Mouse (Mus musculus) MEL (cell line): Measurements from ENCODE around the gene Gorab.

Experiments
- CHD2 ChIP-seq: IDR thresholded peaks from 2 replicates; pipeline ENCODE4 v1.6.1; 2011; ENCODE audit warnings: low read length, improper control_type of control experiment
- CTCF ChIP-seq, 3 experiments: IDR thresholded peaks in 2 of 3; conservative IDR thresholded peaks in 1 of 3; 2 replicates each; pipeline ENCODE4 v1.5.1; 2011 to 2012; ENCODE audit warnings: low read length in 3 of 3, low read depth in 2 of 3, mild to moderate bottlenecking in 2 of 3, improper control_type of control experiment in 1 of 3, inconsistent platforms in 1 of 3, mixed read lengths in 1 of 3, moderate library complexity in 1 of 3; ENCODE audit not compliant: control insufficient read depth in 1 of 3, insufficient read depth in 1 of 3, poor library complexity in 1 of 3, severe bottlenecking in 1 of 3
- ELF1 ChIP-seq: IDR thresholded peaks from 2 replicates; pipeline ENCODE4 v1.6.1; 2014; ENCODE audit warnings: low read depth, mild to moderate bottlenecking, inconsistent platforms, low read length, improper control_type of control experiment, moderate library complexity
- EP300 ChIP-seq, 2 experiments: IDR thresholded peaks; 2 replicates each; pipeline ENCODE4 v1.6.1; 2011; ENCODE audit warnings: improper control_type of control experiment in 2 of 2, low read length in 2 of 2, low read depth in 1 of 2, mild to moderate bottlenecking in 1 of 2
- GATA1 ChIP-seq: IDR thresholded peaks from 2 replicates; pipeline ENCODE4 v1.6.1; 2011; ENCODE audit warnings: low read depth, low read length, improper control_type of control experiment
- MAZ ChIP-seq: IDR thresholded peaks from 2 replicates; pipeline ENCODE4 v1.6.1; 2012; ENCODE audit warnings: low read depth, mild to moderate bottlenecking, inconsistent platforms, low read length, improper control_type of control experiment
- MXI1 ChIP-seq: IDR thresholded peaks from 2 replicates; pipeline ENCODE4 v1.6.1; 2011; ENCODE audit warnings: mild to moderate bottlenecking, low read depth, low read length, improper control_type of control experiment
- MYC ChIP-seq: IDR thresholded peaks from 2 replicates; pipeline ENCODE4 v1.6.1; 2011; ENCODE audit warnings: low read depth, mild to moderate bottlenecking, low read length, improper control_type of control experiment, moderate library complexity
- NRF1 ChIP-seq: IDR thresholded peaks from 2 replicates; pipeline ENCODE4 v1.6.1; 2014; ENCODE audit warnings: low read depth, mild to moderate bottlenecking, inconsistent platforms, low read length, improper control_type of control experiment, moderate library complexity; ENCODE audit not compliant: poor library complexity, insufficient read depth, severe bottlenecking
- POLR2A ChIP-seq, 2 experiments: IDR thresholded peaks; 2 replicates each; pipeline ENCODE4 v1.6.1; 2011 to 2012; ENCODE audit warnings: low read length in 2 of 2, mild to moderate bottlenecking in 2 of 2, control low read depth in 1 of 2, improper control_type of control experiment in 1 of 2, low read depth in 1 of 2, moderate library complexity in 1 of 2; ENCODE audit not compliant: control insufficient read depth in 1 of 2, insufficient read depth in 1 of 2, poor library complexity in 1 of 2
- RCOR1 ChIP-seq: IDR thresholded peaks from 2 replicates; pipeline ENCODE4 v1.6.1; 2012; ENCODE audit warnings: low read depth, mild to moderate bottlenecking, inconsistent platforms, low read length, improper control_type of control experiment
- TAL1 ChIP-seq: IDR thresholded peaks from 2 replicates; pipeline ENCODE4 v1.6.1; 2012; ENCODE audit warnings: mild to moderate bottlenecking, inconsistent platforms, low read length, moderate library complexity, mixed read lengths
- TBP ChIP-seq: IDR thresholded peaks from 2 replicates; pipeline ENCODE4 v1.8.0; 2011; ENCODE audit warnings: low read depth, low read length, improper control_type of control experiment
- UBTF ChIP-seq: IDR thresholded peaks from 2 replicates; pipeline ENCODE4 v1.6.1; 2012; ENCODE audit warnings: low read depth, mild to moderate bottlenecking, inconsistent platforms, low read length, improper control_type of control experiment, moderate library complexity, borderline replicate concordance; ENCODE audit not compliant: insufficient read depth

DNA sequence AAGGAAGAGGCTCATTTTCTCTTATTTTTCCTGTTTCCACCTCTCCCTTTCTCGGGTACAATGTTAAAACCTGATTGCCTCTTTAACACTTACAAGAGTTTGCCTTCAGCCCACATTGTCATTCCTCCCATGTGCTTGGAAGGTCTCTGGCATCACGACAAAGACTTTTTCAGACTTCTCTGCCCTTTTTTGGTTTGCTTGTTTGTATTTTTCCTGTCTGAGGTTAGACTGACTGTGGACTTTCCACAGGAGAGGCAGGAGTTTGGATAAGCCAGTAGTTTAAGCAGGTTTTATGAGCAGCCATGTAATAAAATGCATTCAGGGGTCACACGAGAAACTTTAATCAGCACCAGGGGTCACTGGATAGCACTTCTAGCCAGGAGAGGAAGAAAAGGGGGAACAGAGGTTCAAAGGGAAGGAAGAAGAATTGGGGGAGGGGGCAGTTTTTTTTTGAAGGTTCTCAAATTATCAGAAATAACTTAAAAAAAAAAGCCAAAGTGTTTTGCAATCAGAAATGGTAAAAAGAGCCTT is 47.8 kb downstream of the Gorab start:
- TF ChIP-seq MXI1 (no peak), ELF1 (no peak), EP300 (IDR thresholded peaks at IDR 0.05; ENCODE audit: low read depth in 1 of 2, low read length in 2 of 2) (no peak), UBTF (no peak), TAL1 (no peak), RCOR1 (no peak), TBP (no peak), POLR2A (IDR thresholded peaks at IDR 0.05; ENCODE audit: control insufficient read depth in 1 of 2, insufficient read depth in 1 of 2, low read depth in 1 of 2, low read length in 2 of 2, poor library complexity in 1 of 2) (no peak), MYC (no peak), GATA1 (no peak), CHD2 (no peak), MAZ (no peak), CTCF (IDR thresholded peaks at IDR 0.05 in 2 of 3, conservative IDR thresholded peaks at IDR 0.05 in 1 of 3; ENCODE audit: control insufficient read depth in 1 of 3, insufficient read depth in 1 of 3, low read depth in 2 of 3, low read length in 3 of 3, poor library complexity in 1 of 3, severe bottlenecking in 1 of 3) (no peak), NRF1 (no peak)
